Mouse (Mus musculus) 3134 (cell line): ENCODE data around the gene Rps3a1.
"Not testable (repeated sequence)": the region's sequence is repeated elsewhere in the genome, so short reads cannot be mapped to it uniquely, and the experiment has no call there.

Source experiments
- DNase-seq: peaks from one replicate; pipeline ENCODE4 v3.0.0-alpha.2; 2011; ENCODE audit warnings: low spot score; ENCODE audit not compliant: insufficient read length; ENCODE audit errors: extremely low read depth

The Rps3a1 gene

GRCm38 (mm10) chr3:86116951-86117350 is 25.6 kb downstream of the Rps3a1 start:
- no peak for DNase-seq

DNA sequence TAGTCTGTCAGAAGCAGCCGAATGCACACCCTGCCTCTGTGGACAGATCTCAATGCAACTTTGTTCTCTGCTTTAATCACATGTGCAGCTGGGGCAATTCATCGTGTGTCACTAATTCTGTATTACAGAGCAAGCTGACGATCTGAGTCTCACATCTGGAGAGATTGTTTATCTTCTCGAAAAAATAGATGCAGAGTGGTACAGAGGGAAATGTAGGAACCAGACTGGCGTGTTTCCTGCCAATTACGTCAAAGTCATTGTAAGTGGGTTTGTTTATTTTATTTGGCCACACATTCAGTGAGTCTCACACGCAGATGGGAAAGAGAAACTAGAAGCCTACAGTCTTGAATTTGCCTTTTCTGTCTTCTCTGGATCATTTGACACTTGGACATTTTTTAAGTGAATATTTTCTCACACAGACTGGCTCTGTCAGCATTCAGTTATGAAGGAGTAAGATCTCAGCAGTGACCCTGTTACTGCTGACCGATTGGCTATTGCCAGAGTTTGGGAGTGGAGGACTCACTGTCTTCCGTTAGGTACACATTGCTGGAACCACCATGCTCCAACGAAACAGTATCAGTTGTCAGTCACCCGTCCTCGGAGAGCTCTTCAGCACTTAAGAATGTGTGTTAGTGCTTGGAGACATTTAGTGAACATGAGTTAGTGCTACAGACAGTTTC is 27.7 kb downstream of the Rps3a1 start:
- peak; percentile 34 for DNase-seq

DNA sequence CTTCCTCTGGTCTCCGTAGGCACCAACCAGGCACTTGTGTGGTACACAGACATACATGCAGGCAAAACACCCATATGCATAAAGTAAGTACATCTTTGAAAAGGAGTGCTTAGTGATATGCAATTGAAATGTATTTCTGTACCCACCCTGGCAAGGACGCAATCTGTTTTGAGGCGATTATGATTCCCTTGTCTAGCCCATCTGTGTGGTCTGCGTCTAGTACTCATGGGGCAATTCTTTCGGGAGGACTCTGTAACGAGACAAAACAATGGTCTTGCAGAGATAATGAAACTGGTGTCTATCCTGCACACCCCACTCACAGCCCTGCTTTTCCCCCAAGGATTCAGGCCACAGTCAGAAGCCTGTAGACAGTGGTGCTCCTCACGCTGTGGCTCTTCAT is 29.7 kb downstream of the Rps3a1 start:
- no peak for DNase-seq

DNA sequence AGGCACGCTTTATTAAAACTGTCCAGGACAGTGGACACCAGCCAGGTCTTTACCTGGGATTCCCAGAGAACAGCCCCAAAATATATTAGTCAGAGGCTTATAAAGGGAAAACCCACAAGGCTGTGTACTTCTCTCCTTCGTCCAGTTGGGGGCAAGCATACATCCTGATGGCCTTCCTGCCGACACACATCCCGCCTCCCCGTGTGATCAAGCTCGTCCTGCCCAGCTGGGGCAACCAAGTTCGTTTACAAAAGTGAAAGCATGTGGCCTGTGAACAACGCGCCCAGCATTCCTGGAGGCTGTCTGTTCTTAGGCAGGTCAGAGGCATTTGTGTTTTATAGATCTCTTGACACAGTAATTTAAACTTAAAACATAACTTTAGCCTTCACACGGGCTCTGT is 32.4 kb downstream of the Rps3a1 start:
- DNase-seq: peak; percentile 57

DNA sequence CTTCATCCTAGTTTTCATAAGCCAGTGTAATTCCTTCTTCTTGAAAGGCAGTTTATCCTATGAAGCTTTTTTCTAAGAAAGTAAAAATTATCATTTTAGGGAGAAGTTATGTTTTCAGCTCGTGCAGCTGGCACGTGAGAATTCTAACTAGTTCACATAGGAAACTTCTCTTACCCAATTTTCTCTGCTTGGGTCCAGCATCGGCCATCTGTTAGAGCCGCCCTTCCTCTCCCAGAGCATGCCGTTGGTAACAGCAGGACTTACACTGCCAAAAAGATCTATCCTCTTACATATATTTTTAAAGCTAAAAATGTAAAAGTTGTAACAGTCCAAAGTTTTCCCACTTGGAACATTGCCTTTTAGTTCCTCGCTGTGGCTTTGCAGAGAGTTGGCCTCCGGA is 33.4 kb downstream of the Rps3a1 start:
- no peak for DNase-seq

DNA sequence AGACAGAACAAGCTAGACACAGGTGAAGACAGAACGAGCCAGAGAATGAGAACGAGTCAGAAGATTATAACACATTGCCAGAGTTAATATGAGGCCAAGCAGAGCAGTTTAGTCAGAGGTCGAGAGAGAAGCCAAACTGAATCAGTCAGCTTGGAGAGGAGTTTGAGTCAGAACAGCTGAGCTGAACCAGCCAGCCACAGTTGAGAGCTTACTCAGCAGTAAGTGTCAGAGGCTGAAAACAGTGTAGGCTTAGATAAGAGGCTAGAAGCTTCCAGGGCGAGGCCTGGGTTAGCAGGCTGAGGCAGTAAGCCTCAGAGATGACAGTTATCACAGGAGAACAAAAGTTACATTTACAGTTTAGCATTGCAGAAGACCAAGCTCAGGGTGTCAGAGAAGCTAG is 33.9 kb downstream of the Rps3a1 start:
- DNase-seq: no peak

DNA sequence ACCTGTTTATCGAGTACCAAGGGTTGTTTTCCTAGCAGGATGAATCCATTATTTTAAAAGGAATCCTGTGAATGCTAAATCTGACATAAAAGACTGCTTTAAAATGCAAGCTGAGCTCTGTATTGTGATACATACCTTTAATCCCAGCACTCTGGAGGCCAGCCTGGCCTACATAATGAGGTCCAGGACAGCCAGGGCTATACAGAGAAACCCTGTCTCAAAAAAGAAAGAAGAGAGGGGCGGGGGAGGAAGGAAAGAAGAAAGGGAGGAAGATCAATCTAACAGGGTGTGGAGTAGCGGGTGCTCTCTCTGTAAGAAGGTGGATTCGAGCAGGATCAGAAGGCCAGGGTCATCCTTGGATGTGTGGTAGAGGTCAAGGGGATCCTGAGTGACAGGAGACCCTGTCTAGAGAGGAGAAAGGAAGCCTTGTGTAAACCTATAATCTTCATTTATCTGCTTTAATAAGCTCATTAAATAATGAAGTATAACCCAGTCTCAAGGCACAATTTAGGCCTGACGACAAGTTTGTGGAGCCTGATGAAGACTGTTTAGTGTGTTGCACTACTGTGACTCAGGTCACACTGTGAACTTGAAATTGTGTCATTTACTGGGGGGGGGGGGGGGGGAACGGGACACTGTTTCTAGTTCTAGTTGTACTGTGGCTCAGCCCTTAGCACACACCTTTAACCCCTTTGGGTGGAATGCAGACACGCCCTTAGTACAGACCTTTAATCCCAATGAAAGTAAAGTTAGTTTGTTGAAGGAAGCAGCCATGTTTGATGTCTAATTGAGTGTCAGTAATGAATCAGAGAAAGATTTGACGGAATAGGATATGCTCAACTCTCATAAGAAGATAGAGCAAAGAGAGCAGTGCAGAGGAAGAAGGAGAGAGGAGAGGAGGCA is 34.6 kb downstream of the Rps3a1 start:
- DNase-seq: no peak

- no peak for DNase-seq
These were observed 36.3 kb downstream of the Rps3a1 start for GRCm38 (mm10) chr3:86106086-86106632.

- DNase-seq: no peak
These were observed 37.6 kb downstream of the Rps3a1 start for GRCm38 (mm10) chr3:86104909-86105308.

DNA sequence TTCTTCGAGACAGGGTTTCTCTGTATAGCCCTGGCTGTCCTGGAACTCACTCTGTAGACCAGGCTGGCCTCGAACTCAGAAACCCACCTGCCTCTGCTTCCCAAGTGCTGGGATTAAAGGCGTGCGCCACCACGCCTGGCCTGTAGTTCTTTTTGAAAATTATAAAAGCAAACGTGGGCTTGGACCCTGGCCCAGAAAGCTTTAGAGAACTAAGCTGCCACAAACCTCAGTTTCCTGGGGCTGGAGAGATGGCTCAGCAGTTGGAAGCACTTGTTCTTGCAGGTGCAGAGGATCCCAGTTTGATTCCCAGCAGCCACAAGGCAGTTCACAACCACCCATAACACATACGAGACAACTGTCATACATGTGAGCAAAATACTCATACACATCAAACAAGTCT is 38.1 kb downstream of the Rps3a1 start:
- not testable (repeated sequence) for DNase-seq

DNA sequence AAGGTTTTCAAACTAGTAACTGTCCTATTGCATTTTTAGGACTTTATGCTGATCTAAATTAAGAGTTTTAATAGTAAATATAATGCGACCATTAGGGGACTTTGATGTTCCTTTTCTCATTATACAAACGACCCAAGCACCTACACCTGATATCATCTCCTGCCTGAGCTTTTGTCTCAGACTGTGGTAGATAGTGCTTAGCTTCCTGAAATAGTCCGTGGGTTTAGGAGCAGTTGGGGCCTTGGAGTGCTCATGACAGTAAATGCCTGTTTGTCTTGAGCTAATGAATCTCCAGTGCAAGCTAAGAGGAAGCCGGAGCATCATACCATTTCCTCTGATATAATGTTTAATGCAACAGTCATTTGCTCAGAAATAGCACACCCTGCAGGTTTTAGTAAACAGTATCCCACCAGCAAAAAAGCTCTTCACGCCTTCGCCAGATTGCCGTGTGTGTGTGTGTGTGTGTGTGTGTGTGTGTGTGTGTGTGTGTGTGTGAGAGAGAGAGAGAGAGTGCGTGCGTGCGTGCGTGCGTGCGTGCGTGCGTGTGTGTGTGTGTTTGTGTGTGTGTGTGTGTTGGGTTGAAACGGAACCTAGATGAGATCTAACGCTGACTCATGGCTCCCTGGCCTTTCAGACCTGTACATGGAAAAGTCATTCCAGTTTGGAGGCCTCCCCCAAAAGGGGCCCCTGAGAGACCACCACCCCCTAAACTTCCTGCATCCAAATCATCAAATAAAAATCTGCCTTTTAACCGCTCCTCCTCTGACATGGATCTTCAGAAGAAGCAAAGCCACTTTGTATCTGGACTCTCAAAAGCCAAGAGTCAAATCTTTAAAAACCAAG is 38.8 kb downstream of the Rps3a1 start:
- no peak for DNase-seq

- no peak for DNase-seq
These were observed 40.5 kb downstream of the Rps3a1 start for GRCm38 (mm10) chr3:86101956-86102355.

DNA sequence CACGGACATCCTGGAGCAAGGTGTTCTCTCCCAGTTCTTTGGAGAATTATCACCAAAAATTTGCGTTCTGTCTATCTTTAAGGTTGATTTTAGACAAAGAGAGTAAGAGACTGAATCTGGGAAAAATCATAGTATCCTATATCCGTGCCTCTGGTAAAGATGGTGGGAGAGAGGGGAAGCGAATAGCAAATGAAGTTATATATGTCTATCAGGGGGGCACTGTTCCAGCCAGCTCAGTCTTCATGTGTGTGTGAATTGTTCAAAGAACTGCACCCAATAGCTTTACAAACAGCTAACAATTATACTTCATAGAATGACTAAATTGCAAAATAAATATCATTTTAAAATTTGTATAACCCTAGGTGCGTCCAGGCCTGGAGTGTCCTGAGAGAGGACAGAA is 48.6 kb downstream of the Rps3a1 start:
- DNase-seq: no peak

DNA sequence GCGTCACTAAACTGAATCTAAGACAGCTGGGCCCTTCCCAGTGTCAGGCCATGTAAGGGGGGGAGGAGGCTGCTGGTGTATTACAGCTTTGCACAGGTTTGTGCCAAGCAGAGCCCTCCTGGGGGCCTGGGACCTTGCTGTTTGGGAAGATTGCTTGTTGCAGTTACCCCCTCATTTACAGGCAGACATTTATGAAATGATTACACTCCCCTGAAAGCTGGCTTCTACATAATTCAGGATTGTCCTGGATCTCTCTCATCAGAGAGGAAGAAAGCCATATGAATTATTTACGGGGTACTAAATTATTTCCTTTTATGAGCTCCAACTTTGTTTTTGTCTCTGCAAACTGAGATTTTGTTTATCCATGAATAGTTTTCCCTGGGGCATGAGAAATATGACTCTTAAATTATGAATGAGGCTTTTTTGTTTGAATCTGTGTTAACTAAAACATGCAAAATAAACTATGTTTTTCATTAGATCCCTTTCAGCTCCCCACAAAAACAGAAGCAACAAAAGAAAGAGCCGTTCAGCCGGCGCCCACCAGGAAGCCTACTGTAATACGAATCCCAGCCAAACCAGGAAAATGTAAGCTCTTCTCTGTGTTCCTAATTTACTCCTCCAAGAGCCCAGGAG is 49.2 kb downstream of the Rps3a1 start:
- no peak for DNase-seq
